Mouse (Mus musculus): Measurements from ENCODE around the gene Actr5.

Actr5 gene

DNA sequence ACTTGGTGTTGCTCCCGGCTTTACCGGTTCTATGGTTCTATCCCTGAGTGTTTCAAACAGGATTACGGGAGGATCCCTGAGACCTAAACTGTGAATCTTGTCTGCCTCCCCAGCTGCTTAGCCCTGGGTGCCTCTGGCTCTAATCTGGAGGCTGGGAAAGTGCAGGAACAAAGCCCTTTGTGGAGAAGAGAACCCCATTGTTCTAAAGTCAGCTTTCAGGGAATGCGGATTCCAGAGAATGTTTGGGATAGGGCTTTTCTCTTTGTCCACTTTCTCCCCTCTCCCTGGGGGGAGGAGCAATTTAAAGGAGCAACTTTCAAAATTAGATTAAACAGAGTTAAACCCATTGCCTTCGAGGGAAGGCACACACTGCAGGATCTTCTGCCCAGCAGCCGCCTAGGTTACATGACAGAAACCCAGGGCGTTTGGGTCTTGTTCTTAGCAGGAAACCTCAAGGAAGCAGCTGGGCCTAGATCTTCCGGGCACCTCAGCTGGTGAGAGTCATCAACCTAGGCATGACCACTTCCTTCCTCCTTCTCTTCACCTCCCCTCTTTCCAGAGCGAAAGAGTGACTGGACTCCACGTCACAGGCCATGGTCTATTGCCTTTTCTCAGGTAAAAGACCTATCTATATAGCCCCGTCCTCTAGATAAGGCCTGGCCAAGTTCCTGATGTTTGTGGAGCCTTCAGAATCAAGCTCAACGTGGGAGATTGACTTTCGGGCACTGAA lies 41.5 kb downstream of the Actr5 start:
- no peak for DNase-seq (ENCODE audit: low read depth in 1 of 2, low spot score in 2 of 2)

DNA sequence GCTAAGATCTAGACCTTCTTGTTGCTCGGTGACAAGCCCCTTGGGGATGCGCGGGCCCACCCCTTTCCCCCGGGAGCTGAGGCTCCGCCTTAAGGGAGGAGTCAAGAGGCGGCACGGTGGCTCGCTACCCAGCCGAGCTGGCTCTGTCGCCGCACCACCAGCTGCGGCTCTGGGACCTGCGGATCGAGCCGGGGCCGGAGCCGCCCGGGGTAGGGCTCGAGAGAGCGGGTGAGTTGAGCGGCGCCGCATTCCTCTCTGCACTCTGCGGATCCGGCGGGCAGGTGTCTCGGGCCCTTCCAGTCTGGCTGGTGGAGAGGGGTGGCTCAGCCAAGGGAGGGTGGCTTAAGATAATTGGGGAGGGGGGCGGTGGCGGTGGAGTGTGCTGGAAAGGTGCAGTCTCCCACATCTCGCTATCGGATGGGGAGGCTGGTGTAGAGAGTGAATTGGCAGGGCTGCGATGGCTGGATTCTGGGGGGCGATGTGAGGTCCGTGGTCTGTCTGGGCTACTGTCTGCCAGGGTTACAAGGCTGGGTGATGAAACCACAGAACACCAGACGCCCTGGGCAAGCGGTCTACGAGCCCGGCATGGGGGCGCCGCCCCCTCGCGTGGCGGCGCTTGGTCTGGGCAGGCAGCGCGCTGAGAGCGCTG lies 42.5 kb downstream of the Actr5 start:
- DNase-seq (ENCODE audit: low read depth in 1 of 2, low spot score in 2 of 2): no peak

DNA sequence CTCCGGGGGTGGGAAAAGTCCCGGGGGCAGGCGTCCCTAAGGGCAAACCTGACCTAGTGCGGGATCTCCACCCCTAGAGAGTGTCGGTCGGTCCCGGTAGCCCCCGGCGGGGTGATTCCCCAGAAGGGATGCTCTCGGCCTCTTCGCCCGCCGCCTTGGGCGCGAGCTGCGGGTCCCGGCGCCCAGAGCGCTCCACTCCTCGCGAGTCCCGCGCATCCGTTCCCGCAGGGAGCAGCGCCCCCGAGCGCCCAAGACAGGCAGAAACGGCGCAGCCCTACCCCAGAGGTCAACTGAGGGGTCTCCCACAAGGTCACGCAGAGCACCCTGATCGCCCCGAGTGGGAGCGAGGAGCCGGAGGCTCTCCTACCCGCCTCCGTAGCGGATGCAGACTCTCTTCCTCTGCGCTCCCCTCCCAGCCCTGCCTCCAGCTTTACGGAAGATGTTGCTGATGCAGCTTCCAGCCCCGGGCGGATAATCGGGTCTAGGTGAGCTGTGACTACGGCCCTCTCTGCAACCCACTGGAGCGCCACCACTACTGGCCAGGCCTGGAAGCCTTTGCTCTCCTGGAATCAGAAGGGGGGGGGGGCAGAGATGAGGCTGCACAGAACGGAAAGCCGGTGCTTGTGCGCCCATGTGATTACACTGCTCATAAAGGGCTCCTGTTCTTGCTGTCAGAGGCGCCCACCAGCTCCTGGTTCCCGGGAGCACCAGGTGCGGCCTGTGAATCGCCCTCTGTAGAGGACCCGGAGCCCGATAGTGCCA lies 43.2 kb downstream of the Actr5 start:
- no peak for DNase-seq (ENCODE audit: low read depth in 1 of 2, low spot score in 2 of 2)

DNA sequence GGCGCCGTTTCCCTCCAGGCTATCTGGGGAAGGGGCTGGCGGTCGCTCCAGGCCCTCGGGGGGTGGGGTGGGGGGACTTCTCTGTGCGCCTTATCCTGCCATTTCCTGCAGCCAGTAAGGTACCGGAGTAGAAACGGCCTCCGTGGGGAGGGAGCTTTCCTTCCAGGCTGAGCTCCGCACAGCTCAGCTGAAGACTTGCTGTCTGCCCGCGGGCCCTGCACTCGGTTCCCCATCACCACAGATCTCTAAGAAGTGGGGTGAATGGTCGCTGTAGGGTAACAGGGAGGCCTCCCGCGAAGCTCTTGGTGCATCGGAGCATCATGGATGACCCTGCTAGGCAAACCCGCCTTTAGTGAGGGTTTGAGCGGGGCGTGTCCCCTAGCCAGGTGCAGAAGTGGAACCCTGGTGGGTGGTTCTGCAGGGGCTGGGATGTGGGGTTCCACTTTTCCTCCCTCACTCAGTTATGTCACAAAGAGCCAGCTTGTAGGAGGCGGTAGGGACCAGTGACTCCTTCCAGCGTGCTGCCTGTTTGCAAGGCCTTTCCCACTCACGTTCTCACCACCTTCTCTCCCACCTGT lies 43.8 kb downstream of the Actr5 start:
- DNase-seq (ENCODE audit: low read depth in 1 of 2, low spot score in 2 of 2): no peak

DNA sequence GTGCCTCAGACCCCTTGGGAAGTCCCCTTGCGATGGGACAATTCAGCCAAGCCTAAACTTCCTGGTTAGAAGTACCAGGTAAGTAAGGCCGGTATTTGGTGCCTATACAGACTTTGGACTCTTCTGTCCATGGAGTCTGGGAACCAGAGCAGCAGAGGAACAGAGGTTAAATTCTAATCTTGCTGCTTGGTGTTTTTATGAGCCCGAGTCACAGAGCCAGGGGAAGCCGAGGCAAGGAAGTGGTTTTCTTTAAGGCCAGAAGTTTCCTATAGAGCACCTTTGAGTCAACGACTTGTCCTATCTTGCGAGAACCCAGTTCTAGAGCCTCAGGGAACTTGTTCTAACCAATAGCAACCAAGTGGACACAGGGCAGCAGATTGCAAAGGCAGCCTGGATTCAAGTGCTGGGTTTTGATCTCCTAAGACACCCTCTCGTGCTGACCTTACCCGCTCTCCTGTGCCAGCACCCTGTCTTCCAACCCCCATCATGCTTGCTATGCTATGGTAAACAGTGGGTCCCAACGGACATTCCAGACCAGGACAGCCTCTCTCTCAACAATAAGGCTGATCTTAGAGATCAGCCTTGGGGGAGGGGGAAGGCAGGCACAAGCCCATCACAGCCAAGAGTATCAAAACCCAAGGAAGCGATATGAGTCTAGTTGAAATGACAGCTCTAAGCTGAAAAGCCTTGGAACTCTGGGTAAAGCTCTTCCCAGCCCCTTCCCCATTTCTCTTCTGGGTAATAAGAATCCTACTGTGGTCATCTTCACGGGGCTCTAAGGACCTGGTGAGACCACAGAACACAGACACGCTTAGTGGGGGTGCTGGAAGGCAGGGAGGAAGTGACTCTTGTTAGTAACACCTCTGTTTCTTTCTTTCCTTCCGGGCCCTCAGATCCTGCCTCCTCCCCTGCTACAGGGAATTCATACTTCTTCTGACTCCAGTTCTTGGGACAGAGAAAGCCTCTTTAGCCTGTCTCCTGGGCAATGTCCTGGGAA lies 44.8 kb downstream of the Actr5 start:
- DNase-seq (ENCODE audit: low read depth in 1 of 2, low spot score in 2 of 2): no peak

DNA sequence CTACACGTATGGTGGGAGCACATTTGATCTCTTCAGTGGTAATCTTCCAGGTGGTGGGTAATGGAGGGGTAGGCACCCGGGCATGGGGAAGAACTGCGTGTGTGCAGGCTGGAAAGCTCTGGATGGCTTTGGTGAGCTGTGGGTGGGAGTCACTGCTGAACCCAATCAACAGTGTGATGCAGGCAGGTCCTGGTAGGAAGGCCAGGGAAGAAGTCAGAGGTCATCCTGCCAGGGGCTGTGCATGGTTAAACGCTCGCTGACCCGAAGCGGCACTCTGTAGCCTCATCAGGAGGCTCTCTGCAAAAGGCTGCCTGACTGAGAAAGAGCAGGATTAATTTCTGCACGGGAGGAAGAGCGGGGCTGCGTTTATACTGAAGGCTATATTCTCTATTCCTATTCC lies 45.9 kb downstream of the Actr5 start:
- no peak for DNase-seq (ENCODE audit: low read depth in 1 of 2, low spot score in 2 of 2)

DNA sequence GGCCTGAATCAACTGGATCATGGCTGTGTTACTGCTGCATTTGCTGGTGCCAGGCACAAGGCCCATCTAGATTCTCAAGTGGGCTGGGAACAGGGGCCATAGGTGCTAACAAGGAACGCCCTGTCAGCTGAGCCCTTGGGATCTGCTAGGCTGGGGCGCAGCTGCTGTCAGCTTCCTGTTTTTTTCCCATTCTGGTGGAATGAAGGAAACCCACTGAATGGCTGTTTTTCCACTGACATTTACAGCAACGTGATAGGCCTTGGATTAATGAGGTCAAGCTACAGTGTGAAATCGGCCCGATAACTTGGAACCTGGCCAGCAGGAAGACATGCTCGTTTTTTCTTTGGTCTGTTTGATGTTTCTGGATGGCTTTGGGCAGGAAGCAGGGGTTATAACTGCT lies 48.1 kb downstream of the Actr5 start:
- DNase-seq (ENCODE audit: low read depth in 1 of 2, low spot score in 2 of 2): no peak

DNA sequence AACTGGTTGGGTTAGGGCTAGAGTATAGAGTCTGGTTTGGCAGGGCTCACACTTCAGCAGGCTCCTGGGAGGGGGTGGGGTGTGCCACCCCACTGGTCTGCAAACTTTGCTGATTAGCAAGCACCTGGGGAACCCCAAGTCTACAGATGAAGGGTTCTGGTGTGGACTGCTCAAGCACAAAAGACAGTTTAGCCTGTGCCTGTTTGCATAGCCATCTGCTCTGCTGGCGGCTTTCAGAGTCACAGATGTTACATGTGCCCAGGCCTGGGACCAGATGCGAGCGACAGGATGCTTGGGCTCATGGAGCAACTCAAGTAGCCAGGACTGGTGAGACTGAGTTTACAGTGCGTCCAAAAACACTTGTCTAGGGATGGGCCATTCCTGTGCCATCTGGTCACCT lies 48.8 kb downstream of the Actr5 start:
- no peak for DNase-seq (ENCODE audit: low read depth in 1 of 2, low spot score in 2 of 2)

DNA sequence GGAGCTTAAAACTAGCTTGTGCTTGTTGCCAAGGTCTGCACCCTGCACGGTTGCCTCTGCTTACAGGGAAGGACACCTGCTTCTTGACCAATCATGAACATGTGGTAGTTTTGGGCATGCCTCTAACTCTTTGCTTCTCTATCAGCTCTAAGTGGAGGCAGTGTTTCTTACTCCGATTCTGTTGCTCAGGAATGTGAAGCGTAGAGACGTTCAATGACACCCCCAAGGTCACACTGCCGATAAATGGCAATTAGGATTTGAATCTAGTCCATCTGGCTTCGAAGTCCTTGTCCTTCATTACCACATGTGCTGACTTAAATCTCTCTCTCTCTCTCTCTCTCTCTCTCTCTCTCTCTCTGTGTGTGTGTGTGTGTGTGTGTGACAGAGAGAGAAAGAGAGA lies 49.4 kb downstream of the Actr5 start:
- no peak for DNase-seq (ENCODE audit: low read depth in 1 of 2, low spot score in 2 of 2)

DNA sequence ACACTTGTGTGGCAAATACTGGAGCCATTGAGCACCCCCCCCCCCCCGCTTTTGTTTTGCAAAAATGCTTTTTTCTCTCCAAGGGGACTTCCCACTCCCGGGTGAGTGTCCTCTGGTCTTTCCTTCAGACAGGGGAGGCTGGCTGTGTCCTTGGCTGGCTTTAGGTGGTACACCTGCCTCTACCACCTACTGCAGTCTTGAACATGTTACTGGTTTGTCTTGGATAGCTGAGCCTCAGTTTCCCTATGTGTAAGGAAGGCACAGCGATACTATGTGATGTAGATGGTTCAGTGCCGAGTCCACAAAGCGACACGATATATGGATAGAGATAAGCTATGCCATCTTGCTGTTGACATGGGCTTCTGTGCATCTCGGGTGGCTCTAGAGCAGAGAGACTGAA lies 50.1 kb downstream of the Actr5 start:
- DNase-seq (ENCODE audit: low read depth in 1 of 2, low spot score in 2 of 2): no peak

DNA sequence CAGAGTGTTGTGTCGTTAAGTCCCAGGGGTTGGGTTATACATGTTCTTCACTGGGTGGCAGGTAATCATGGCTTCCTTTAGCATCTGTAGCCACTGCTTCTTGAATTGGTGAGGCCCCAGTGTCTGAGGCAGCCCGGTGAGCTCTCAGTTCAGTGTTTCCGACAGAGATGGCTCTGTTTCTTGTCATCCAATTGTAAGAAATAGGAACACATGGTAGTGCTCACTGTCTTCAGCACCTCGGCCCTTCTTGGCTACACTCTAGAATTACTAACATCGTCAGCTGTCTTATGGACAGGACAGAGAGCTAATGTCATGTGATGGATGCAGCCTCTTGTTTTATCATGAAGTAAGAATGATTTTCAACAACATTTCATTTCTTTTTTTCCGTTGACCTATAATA lies 50.5 kb downstream of the Actr5 start:
- no peak for DNase-seq (ENCODE audit: low read depth in 1 of 2, low spot score in 2 of 2)

DNA sequence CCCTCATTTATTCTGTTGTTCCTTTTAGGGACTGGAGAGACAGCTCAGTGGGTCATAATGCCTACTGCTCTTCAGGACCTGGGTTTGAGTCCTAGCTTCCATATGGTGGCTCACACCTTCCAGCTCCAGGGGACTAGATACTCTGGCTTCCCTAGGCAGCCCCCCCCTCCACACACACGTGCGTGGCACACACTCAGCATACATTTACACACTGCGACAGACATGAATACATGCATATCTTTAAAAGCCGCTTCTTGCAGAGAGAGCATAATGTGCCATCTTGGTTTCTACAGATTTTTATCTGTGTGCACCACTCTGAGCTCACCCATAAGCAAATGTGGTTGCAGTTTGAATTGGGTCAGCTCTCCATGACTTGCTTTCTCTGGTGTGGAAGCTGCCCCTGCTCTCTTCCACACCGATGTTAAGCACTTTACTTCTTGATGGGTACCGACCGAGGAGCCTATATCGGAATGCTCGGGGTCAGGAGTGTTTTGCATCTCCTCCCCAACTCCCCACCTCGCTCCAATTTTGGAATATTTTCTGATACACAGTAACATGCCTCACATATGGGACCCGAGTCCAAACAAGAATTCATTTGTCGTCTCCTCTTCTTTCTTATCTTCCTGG lies 51.3 kb downstream of the Actr5 start:
- DNase-seq (ENCODE audit: low read depth in 1 of 2, low spot score in 2 of 2): no peak

DNA sequence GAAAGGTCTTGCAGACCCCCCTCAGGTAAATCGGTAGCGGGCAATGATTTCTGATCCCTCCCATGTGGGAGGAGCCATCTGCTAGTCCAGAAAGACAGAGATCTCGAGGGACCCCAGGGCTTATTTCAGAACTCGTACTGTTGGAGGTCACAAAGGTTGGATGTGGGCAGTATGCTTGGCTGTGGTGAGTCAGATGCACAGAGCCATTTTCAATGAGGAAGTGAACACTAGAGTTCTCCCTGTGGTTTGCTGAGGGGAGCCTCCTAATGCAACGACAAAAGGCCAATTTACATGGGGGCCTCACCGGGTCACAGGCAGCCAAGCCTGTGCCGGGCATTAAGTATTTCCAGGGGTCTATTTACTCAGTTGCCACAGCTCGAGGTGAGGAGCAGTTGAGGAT lies 53.3 kb downstream of the Actr5 start:
- no peak for DNase-seq (ENCODE audit: low read depth in 1 of 2, low spot score in 2 of 2)

DNA sequence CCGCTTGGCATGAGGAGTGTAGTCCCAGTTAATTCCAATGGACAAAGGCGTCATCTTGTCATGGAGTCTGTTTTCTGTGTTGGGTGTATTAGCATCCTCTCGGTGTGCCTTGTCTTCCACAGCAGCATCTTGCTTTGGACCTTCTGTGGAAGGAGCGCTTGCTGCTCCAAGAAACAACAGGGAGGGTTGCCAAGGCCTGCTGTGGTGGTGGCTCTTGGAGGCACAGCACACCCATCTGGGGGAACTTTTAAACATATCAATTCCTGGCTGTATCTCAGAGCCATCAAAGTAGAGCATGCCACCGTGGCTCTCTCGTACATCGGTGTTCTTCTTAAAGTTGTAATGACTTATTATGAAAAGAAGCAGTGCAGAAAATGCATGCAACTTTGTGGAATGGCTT lies 54.4 kb downstream of the Actr5 start:
- DNase-seq (ENCODE audit: low read depth in 1 of 2, low spot score in 2 of 2): no peak

DNA sequence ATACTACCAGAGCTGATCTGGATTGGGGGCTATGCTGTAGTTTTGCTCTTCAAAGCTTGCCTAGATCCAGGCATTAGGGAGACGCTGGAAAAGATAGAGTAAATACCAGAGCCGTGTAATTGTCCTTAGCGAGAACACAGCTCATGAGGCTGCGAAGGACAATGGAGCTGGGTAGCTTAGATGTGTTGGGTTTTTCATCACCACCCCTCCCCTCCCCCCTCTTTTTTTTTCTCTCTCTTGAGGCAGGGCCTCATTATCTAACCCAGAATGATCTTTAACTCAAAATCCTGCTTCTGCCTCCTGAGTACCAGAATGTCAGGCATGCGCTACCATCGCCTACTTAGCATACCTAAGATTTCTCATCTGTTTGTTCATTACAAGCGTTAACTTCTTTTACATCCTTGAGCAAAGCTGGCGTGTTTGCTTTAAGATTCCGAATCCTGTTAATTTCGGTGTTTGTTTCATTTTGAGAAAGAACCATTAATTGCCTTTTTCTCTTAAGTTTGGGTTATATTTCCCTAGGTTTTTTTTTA lies 55.7 kb downstream of the Actr5 start:
- DNase-seq (ENCODE audit: low read depth in 1 of 2, low spot score in 2 of 2): no peak

DNA sequence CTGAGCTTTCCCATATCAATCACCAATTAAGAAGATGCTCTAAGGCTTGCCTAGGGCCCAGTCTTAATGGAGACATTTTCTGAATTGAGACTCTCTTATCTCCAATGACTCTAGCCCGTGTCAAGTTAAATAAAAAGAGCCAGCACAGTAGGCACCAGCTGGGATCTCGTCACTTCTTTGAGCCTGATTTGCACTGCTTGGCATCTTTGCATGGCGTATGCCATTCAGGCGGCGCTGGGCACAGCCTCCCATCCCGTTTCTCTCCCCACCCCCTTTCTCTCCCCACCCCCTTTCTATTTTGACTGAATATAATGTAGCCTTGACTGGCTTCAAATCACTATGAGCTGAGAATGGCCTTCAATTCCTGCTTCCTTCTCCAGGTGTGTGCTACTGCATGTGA lies 57.0 kb downstream of the Actr5 start:
- DNase-seq (ENCODE audit: low read depth in 1 of 2, low spot score in 2 of 2): no peak

DNA sequence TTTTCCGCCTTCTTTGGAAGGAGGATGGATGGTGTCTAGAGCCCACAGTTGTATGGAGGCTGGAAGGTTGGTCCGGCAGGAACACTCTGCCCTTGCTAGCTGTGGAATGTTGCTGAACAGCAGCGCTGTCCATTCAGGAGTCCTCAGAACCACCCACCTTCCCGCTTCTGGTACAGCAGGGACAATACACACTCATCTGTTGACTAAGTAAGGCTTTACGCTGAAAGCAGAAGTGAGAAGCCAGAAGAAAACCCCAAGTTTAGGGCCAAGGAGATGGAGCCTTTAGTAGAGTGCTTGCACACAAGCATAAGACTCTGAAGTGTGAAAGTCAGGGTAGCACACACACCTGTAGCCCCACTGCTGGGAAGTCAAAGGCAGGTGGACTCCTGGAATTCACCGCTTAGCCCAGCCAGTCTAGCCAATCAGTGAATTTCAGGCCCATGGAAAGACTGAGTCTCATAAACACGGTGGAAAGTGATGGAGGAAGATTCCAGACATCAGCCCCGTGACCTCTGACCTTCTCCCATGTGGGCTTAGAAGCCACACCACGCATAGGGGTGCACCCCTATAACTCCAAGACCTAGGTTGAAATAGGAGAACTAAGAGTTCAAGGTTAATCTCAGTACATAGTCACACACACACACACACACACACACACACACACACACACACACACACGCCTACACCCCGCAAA lies 57.8 kb downstream of the Actr5 start:
- DNase-seq (ENCODE audit: low read depth in 1 of 2, low spot score in 2 of 2): no peak

DNA sequence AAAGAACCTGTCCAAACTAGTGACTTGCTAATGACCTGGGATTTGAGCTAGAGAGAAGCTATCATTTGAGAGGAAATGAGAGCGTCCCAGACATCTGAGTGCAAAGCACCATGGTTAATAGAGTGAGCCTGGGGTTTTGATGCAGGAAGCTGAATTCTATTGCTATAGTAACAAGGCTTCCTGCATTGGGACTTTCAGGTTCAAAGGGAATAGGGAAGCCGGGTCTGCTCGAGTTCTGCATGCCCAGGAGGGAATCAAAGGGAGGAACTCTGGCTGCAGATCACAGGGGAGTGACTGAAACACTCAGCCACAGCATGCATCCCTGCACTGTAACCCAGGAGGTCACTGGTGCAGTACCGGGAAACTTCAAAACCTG lies 58.3 kb downstream of the Actr5 start:
- no peak for DNase-seq (ENCODE audit: low read depth in 1 of 2, low spot score in 2 of 2)

DNA sequence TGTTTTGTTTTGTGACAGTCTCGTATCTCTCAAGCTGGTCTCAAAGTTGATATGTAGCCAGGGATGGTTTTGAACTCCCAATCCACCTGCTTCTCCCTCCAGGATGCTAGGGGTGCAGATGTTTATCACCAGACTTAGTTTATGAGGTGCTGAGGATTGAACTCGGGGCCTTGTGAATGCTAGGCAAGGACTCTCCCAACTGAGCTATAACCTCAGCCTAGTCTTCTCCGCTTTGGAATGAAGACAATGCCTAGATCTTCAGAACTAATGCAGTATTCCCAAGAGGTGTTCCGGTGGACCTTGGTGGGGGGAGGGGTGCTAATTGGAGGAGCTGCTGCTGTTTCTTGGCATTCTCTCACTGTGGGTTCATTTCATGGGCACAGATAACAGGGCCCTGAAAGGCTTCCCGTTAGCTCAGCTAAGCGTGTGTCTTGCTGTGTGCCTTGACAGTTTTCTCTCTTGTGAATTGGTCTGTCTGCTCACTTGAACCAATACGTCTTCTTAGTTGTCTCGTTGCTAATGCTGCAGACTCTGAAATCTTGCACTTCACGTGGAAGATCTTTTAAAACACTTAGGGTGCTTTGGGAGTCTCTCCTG lies 59.7 kb downstream of the Actr5 start:
- no peak for DNase-seq (ENCODE audit: low read depth in 1 of 2, low spot score in 2 of 2)

Measured in monocyte, adult 2 months (primary cell).